Mouse (Mus musculus): ENCODE measurements around the gene Tmsb15b1. TPM values are rescaled to one million over a fixed set of nuclear protein-coding genes. Genes with fewer than 3 reads are reported as not detected.

The Tmsb15b1 gene
- polyA plus RNA-seq, 1 experiment: not detected

DNA sequence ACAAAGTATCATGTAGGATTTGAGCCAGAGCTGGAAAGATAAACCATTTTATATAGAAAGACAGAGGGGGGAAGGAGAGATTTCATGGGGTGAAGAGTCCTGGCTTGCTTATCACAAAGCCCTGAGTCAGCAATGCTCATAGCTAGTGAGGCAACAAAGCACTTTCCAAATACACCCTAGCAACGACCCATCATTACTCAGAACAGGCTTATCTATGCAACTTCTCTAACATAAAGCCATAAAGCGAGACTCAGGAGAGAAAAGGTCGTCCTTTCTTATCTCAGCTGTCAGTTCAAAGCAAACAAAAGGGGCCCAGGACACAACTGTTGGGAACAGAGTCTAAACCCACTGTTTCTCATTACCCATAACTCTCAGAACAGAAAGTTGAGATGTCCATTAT, 38.7 kb downstream of the Tmsb15b1 start:
- Histone ChIP-seq H3K4me1 (ENCODE audit: control insufficient read depth, insufficient read depth, insufficient read length, low read length) (peaks cover 2% of the 10 kb centered on the region; the same call in 1 of the 2 replicates), H3K27ac (ENCODE audit: insufficient read depth, low read depth, low read length) (no peak overlapping the region), H3K4me3 (ENCODE audit: low read depth, low read length) (no peak overlapping the region), H3K27me3 (ENCODE audit: control insufficient read depth, insufficient read depth, low read length) (no peaks in the 10 kb centered on the region), H3K36me3 (ENCODE audit: control insufficient read depth, insufficient read depth, low read length) (no peaks in the 10 kb centered on the region)
- WGBS: 5% methylated on average over 3 of the region's 3 CpGs
- no peak for TF ChIP-seq POLR2A (IDR thresholded peaks at IDR 0.05; ENCODE audit: low read depth, low read length)
- TF ChIP-seq CTCF (IDR thresholded peaks at IDR 0.05; ENCODE audit: extremely low read depth, insufficient read length, insufficient replicate concordance, low read depth, low read length): no peak

GRCm38 (mm10) chrX:136927031-136927430, 49.6 kb downstream of the Tmsb15b1 start, which contains the start of gene H2bfm:
Gene H2bfm (plus strand): TSS chrX:136927325.
- Histone ChIP-seq H3K27ac (ENCODE audit: insufficient read depth, low read depth, low read length) (no peak within 1 kb of the TSS), H3K27me3 (ENCODE audit: control insufficient read depth, insufficient read depth, low read length) (no peaks in the 10 kb centered on the region), H3K4me1 (ENCODE audit: control insufficient read depth, insufficient read depth, insufficient read length, low read length) (no peaks in the 10 kb centered on the region), H3K36me3 (ENCODE audit: control insufficient read depth, insufficient read depth, low read length) (no peaks in the 10 kb centered on the region), H3K4me3 (ENCODE audit: low read depth, low read length) (no peak within 1 kb of the TSS)
- 92% methylated on average over 14 of the region's 14 CpGs for WGBS
- no peak for TF ChIP-seq POLR2A (IDR thresholded peaks at IDR 0.05; ENCODE audit: low read depth, low read length)
- no peak for TF ChIP-seq CTCF (IDR thresholded peaks at IDR 0.05; ENCODE audit: extremely low read depth, insufficient read length, insufficient replicate concordance, low read depth, low read length)

- Histone ChIP-seq H3K4me3 (ENCODE audit: low read depth, low read length) (no peak overlapping the region), H3K27ac (ENCODE audit: insufficient read depth, low read depth, low read length) (no peak overlapping the region), H3K4me1 (ENCODE audit: control insufficient read depth, insufficient read depth, insufficient read length, low read length) (no peaks in the 10 kb centered on the region), H3K27me3 (ENCODE audit: control insufficient read depth, insufficient read depth, low read length) (no peaks in the 10 kb centered on the region), H3K36me3 (ENCODE audit: control insufficient read depth, insufficient read depth, low read length) (no peaks in the 10 kb centered on the region)
- TF ChIP-seq CTCF (IDR thresholded peaks at IDR 0.05; ENCODE audit: extremely low read depth, insufficient read length, insufficient replicate concordance, low read depth, low read length) (no peak), POLR2A (IDR thresholded peaks at IDR 0.05; ENCODE audit: low read depth, low read length) (no peak)
Observed at GRCm38 (mm10) chrX:136925863-136926262, 50.8 kb downstream of the Tmsb15b1 start.

Other genes with a start within 250 kb of the Tmsb15b1 start
- gene Morf4l2, start 233.2 kb downstream of the Tmsb15b1 start, polyA plus RNA-seq (2012; rRNA removed): 6.8 and 11.4 TPM in 2 replicates
- not detected in 2 replicates for gene Glra4, start 196.7 kb downstream of the Tmsb15b1 start, polyA plus RNA-seq (2012; rRNA removed)
- 0.80 and 1.2 TPM in 2 replicates for gene Plp1, start 154.2 kb downstream of the Tmsb15b1 start, polyA plus RNA-seq (2012; rRNA removed)
- gene Rab9b, start 108.1 kb downstream of the Tmsb15b1 start, polyA plus RNA-seq (2012; rRNA removed): not detected in 2 replicates
- not detected in 2 replicates for gene H2bfm, start 49.5 kb downstream of the Tmsb15b1 start, polyA plus RNA-seq (2012; rRNA removed)
- not detected in 2 replicates for gene Tmsb15b2, start 1.4 kb downstream of the Tmsb15b1 start, polyA plus RNA-seq (2012; rRNA removed)
- gene Tmsb15l, start within 50 bp of the Tmsb15b1 start, polyA plus RNA-seq (2012; rRNA removed): 0.32 TPM in 1 of 2 replicates, not detected in the other
- gene Zcchc18, start 16.3 kb upstream of the Tmsb15b1 start, polyA plus RNA-seq (2012; rRNA removed): 0.30 and 0.52 TPM in 2 replicates
- gene Slc25a53, start 61.4 kb upstream of the Tmsb15b1 start, polyA plus RNA-seq (2012; rRNA removed): 0.95 and 1.9 TPM in 2 replicates
- gene Fam199x, start 72.7 kb upstream of the Tmsb15b1 start, polyA plus RNA-seq (2012; rRNA removed): 0.20 and 0.46 TPM in 2 replicates
- gene Esx1, start 145.2 kb upstream of the Tmsb15b1 start, polyA plus RNA-seq (2012; rRNA removed): not detected in 2 replicates